Mouse (Mus musculus) forebrain, embryonic 16.5 days (tissue): ENCODE measurements around the gene Gpr3. TPM values are rescaled to one million over a fixed set of nuclear protein-coding genes. Genes with fewer than 3 reads are reported as not detected.

ENCODE experiments used
- ATAC-seq: fragments of 200-750 bp; cut with Nextera tagmentation; 2 replicates; pipeline ENCODE4 v1.8.0; 2017; ENCODE audit warnings: mild to moderate bottlenecking, moderate library complexity
- H3K27ac ChIP-seq: fragments of 300-500 bp; sonication (generic); 2 replicates; pipeline ENCODE4 v1.5.1; 2014; ENCODE audit warnings: low read length, control low read depth
- H3K27me3 ChIP-seq: fragments of 300-500 bp; sonication (generic); replicated peaks from 2 replicates; pipeline ENCODE4 v1.6.1; 2014; ENCODE audit warnings: low read length; ENCODE audit not compliant: control insufficient read depth, insufficient read depth
- H3K36me3 ChIP-seq: fragments of 300-500 bp; sonication (generic); 2 replicates; pipeline ENCODE4 v1.6.1; 2014; ENCODE audit not compliant: control insufficient read depth, insufficient read depth
- H3K4me1 ChIP-seq: fragments of 300-500 bp; sonication (generic); replicated peaks from 2 replicates; pipeline ENCODE4 v1.6.1; 2014; ENCODE audit warnings: low read length; ENCODE audit not compliant: control insufficient read depth, insufficient read depth
- H3K4me2 ChIP-seq: fragments of 300-500 bp; sonication (generic); 2 replicates; pipeline ENCODE4 v1.6.1; 2014; ENCODE audit warnings: mild to moderate bottlenecking, low read length, control low read depth
- H3K4me3 ChIP-seq: fragments of 300-500 bp; sonication (generic); replicated peaks from 2 replicates; pipeline ENCODE4 v1.5.1; 2014; ENCODE audit warnings: mild to moderate bottlenecking, low read length, control low read depth
- H3K9ac ChIP-seq: fragments of 300-500 bp; sonication (generic); replicated peaks from 2 replicates; pipeline ENCODE4 v1.6.1; 2014; ENCODE audit warnings: low read depth, low read length, control low read depth
- H3K9me3 ChIP-seq: fragments of 300-500 bp; sonication (generic); 2 replicates; pipeline ENCODE4 v1.6.1; 2016; ENCODE audit warnings: low read length; ENCODE audit not compliant: control insufficient read depth
- WGBS: fragments of 180-500 bp; shearing (Covaris S2); extraction: QIAGEN DNeasy Blood & Tissue Kit; methylation state at CpG from one replicate; pipeline ENCODE4 v1.1.7; 2014; 5-methylcytosine and 5-hydroxymethylcytosine counted together
- polyA plus RNA-seq: library from polyadenylated mRNA; unstranded; fragments of >200 nt; fragmentation: Nextera tagmentation; extraction: Ambion mirVana; gene quantifications from 2 replicates; pipeline ENCODE4 v1.2.1, GENCODE M21; 2015

Gene Gpr3
- polyA plus RNA-seq, 1 experiment from 2014 or later: 1.4 TPM

GRCm38 (mm10) chr4:133218745-133219144 is 6.4 kb upstream of the Gpr3 start:
- Histone ChIP-seq H3K4me2 (no peak overlapping the region), H3K9ac (no peak overlapping the region), H3K27ac (no peak overlapping the region), H3K9me3 (no peaks in the 10 kb centered on the region), H3K4me1 (peaks cover 3% of the 10 kb centered on the region; the same call in 1 of the 2 replicates), H3K36me3 (no peaks in the 10 kb centered on the region), H3K4me3 (no peak overlapping the region), H3K27me3 (peaks cover 8% of the 10 kb centered on the region)
- WGBS: 88% methylated on average over 3 of the region's 3 CpGs
- ATAC-seq: no peak

- H3K9me3 ChIP-seq: no peaks in the 10 kb centered on the region
- under 1% methylated on average over 5 of the region's 5 CpGs for WGBS
- no peak overlapping the region for H3K9ac ChIP-seq
- H3K36me3 ChIP-seq: no peaks in the 10 kb centered on the region
- peaks cover 11% of the 10 kb centered on the region for H3K4me1 ChIP-seq
- H3K27me3 ChIP-seq: peaks cover 10% of the 10 kb centered on the region
- H3K27ac ChIP-seq: no peak overlapping the region
- ATAC-seq: no peak
- no peak overlapping the region for H3K4me2 ChIP-seq
- H3K4me3 ChIP-seq: no peak overlapping the region
Observed at GRCm38 (mm10) chr4:133217641-133218040, 5.3 kb upstream of the Gpr3 start.

- WGBS: 6% methylated on average over 10 of the region's 10 CpGs
- no peak overlapping the region for H3K27ac ChIP-seq
- ATAC-seq: no peak
Observed at GRCm38 (mm10) chr4:133213661-133214060, 1.3 kb upstream of the Gpr3 start.

GRCm38 (mm10) chr4:133213268-133213590 is 893 bp upstream of the Gpr3 start:
- H3K4me1 ChIP-seq: peaks cover 14% of the 10 kb centered on the region
- no peak overlapping the region for H3K27ac ChIP-seq
- no peak overlapping the region for H3K9ac ChIP-seq
- peak; percentile 7; the same call in 1 of the 2 replicates for ATAC-seq
- peak overlapping the region; percentile 87 for H3K4me2 ChIP-seq
- peaks cover 6% of the 10 kb centered on the region; the same call in 1 of the 2 replicates for H3K27me3 ChIP-seq
- no peaks in the 10 kb centered on the region for H3K36me3 ChIP-seq
- H3K9me3 ChIP-seq: no peaks in the 10 kb centered on the region
- peak overlapping the region; percentile 64 for H3K4me3 ChIP-seq
- 0% methylated on average over 9 of the region's 9 CpGs for WGBS

More at GRCm38 (mm10) chr4:133213661-133214060, 1.3 kb upstream of the Gpr3 start:
- Histone ChIP-seq H3K4me2 (peak overlapping the region; percentile 87), H3K27me3 (peaks cover 6% of the 10 kb centered on the region; the same call in 1 of the 2 replicates), H3K4me1 (peaks cover 14% of the 10 kb centered on the region), H3K9me3 (no peaks in the 10 kb centered on the region), H3K9ac (no peak overlapping the region), H3K4me3 (no peak overlapping the region), H3K36me3 (no peaks in the 10 kb centered on the region)

- ATAC-seq: peak; percentile 89
- WGBS: 1% methylated on average over 41 of the region's 44 CpGs
- H3K9me3 ChIP-seq: no peaks in the 10 kb centered on the region
- no peak overlapping the region for H3K27ac ChIP-seq
- peak overlapping the region; percentile 87 for H3K4me2 ChIP-seq
- no peaks in the 10 kb centered on the region for H3K36me3 ChIP-seq
- peaks cover 14% of the 10 kb centered on the region for H3K4me1 ChIP-seq
- peak overlapping the region; percentile 64 for H3K4me3 ChIP-seq
- H3K9ac ChIP-seq: peak overlapping the region; percentile 64
- peaks cover 6% of the 10 kb centered on the region; the same call in 1 of the 2 replicates for H3K27me3 ChIP-seq
Observed at GRCm38 (mm10) chr4:133212562-133213267, 379 bp upstream of the Gpr3 start.

GRCm38 (mm10) chr4:133210788-133211390 is 1.4 kb downstream of the Gpr3 start:
- no peak for ATAC-seq
- H3K4me1 ChIP-seq: peaks cover 14% of the 10 kb centered on the region
- no peak overlapping the region for H3K27ac ChIP-seq
- H3K27me3 ChIP-seq: peaks cover 6% of the 10 kb centered on the region; the same call in 1 of the 2 replicates
- H3K9ac ChIP-seq: no peak overlapping the region
- no peak overlapping the region for H3K4me2 ChIP-seq
- H3K4me3 ChIP-seq: no peak overlapping the region
- no peaks in the 10 kb centered on the region for H3K36me3 ChIP-seq
- 93% methylated on average over 19 of the region's 19 CpGs for WGBS
- no peaks in the 10 kb centered on the region for H3K9me3 ChIP-seq

- Histone ChIP-seq H3K4me2 (no peak overlapping the region), H3K36me3 (no peaks in the 10 kb centered on the region), H3K9me3 (no peaks in the 10 kb centered on the region), H3K27me3 (peaks cover 6% of the 10 kb centered on the region; the same call in 1 of the 2 replicates), H3K27ac (no peak overlapping the region), H3K4me3 (no peak overlapping the region), H3K4me1 (peaks cover 14% of the 10 kb centered on the region), H3K9ac (no peak overlapping the region)
- ATAC-seq: no peak
- WGBS: 88% methylated on average over 24 of the region's 24 CpGs
Observed at GRCm38 (mm10) chr4:133210023-133210787, 2.1 kb downstream of the Gpr3 start.

- H3K9me3 ChIP-seq: no peaks in the 10 kb centered on the region
- H3K27me3 ChIP-seq: peaks cover 6% of the 10 kb centered on the region; the same call in 1 of the 2 replicates
- H3K4me2 ChIP-seq: no peak overlapping the region
- no peak overlapping the region for H3K4me3 ChIP-seq
- no peak overlapping the region; the same call in 1 of the 2 replicates for H3K9ac ChIP-seq
- ATAC-seq: no peak
- WGBS: 4% methylated on average over 11 of the region's 11 CpGs
- peaks cover 19% of the 10 kb centered on the region for H3K4me1 ChIP-seq
- no peaks in the 10 kb centered on the region for H3K36me3 ChIP-seq
- H3K27ac ChIP-seq: no peak overlapping the region
Observed at GRCm38 (mm10) chr4:133209366-133209765, 3.0 kb downstream of the Gpr3 start.

GRCm38 (mm10) chr4:133204379-133204778 is 8.0 kb downstream of the Gpr3 start:
- peaks cover 28% of the 10 kb centered on the region for H3K4me1 ChIP-seq
- no peak overlapping the region for H3K4me2 ChIP-seq
- peak overlapping the region; percentile 45 for H3K27ac ChIP-seq
- WGBS: 46% methylated on average over 7 of the region's 7 CpGs
- no peaks in the 10 kb centered on the region for H3K9me3 ChIP-seq
- no peak overlapping the region for H3K4me3 ChIP-seq
- H3K27me3 ChIP-seq: no peaks in the 10 kb centered on the region
- H3K36me3 ChIP-seq: no peaks in the 10 kb centered on the region
- ATAC-seq: no peak
- H3K9ac ChIP-seq: 0 out of 2 replicates have a peak overlapping the region, but pooled peaks have one; percentile 2
